Mouse (Mus musculus) Patski (cell line): ENCODE data around the gene Psmc5. TPM values are rescaled to one million over a fixed set of nuclear protein-coding genes. Genes with fewer than 3 reads are reported as not detected.
"Not testable (repeated sequence)": the region's sequence is repeated elsewhere in the genome, so short reads cannot be mapped to it uniquely, and the experiment has no call there.

Experiments used
- ATAC-seq: fragments of 100-300 bp; one replicate; pipeline ENCODE4 v1.8.0; 2021
- CTCF ChIA-PET: fragments of 350-600 bp; sonication (Branson Sonifier 250); formaldehyde crosslinking; loops from one replicate; lab custom pipeline; 2022; ENCODE audit warnings: inconsistent platforms; lab: Charles Lee
- POLR2A ChIA-PET: fragments of 350-600 bp; sonication (Branson Sonifier 250); formaldehyde crosslinking; loops from one replicate; lab custom pipeline; 2022; ENCODE audit warnings: antibody characterized with exemption, inconsistent platforms; lab: Charles Lee
- DNase-seq: peaks from one replicate; pipeline ENCODE4 v3.0.0-alpha.2; 2011; ENCODE audit warnings: low read depth, low spot score
- H3K27me3 ChIP-seq: fragments of 371-371 bp; one replicate; pipeline ENCODE4 v1.5.1; 2021
- CTCF ChIP-seq: fragments of 100-300 bp; IDR thresholded peaks from one replicate; pipeline ENCODE4 v1.5.1; 2021
- in situ Hi-C: fragments of 300-500 bp; cut with MboI; formaldehyde crosslinking; loops from 3 replicates; pipeline ENCODE4 v1.11.1; 2018; ENCODE audit warnings: low pct_unique_long_range_greater_than_20kb, mixed read lengths
- polyA plus RNA-seq: library from polyadenylated mRNA; unstranded; gene quantifications from one replicate; pipeline ENCODE4 v1.2.3, GENCODE M21; 2021

The Psmc5 gene
- polyA plus RNA-seq = 181 TPM

DNA sequence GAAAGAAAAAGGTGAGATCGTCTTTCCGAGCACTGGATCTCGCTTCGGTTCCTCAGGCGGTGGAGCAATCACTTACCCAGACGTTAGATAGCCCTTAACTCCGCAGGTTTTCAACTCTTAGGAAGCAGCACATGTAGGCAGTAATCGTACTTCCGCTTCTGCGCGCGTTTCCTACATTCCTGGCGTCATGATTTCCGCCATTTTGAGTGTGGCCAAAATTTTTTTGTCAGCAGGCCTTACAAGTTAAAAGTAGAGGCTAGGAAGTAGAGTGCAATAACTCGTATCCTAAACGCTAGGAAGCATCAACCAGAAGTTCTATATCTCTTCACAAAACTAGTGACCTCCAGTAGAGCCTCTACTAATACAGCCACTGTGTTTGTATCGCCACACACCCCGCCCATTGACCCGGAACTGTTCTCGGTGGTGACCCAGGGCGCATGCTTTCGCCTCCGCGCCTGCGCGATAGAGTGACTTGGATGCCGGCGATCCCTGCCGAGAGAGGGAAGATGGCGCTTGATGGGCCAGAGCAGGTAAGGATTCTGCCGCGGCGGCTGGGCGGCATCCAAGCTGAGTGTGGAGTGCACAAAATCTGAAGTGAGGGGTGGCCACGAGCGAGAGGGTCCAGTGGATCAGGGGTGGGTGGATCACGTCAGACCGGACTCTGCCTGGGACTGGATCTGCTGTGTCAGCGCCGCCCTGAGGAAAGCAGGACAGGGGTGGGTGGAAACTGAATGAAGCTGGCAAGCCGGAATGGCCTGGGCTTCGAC is at the start of gene Psmc5, which contains the start of gene Ftsj3:
Gene Psmc5 (plus strand): TSS at position 470 of the 767 bp plus-strand sequence.
Gene Ftsj3 (minus strand): TSS at position 395 of the 767 bp plus-strand sequence.
- ChIA-PET CTCF (interaction anchor here (0.9 to 1.7 kb wide), 6 partner anchors 10 to 111 kb away, joined by 3 to 7 read pairs (median 4); no protein-coding TSS in a partner anchor), POLR2A (interaction anchor here (1.2 kb wide), 1 partner anchor 15 kb away, joined by 8 read pairs; no protein-coding TSS in a partner anchor)
- no peak for TF ChIP-seq CTCF
- no peaks in the 10 kb centered on the region for H3K27me3 ChIP-seq
- peak; percentile 71 for DNase-seq
- ATAC-seq = peak; percentile 63
- in situ Hi-C loops = no loop called here

GRCm38 (mm10) chr11:106212771-106213170 is 43.2 kb upstream of the Psmc5 start:
- DNase-seq (no peak), ATAC-seq (no peak)
- H3K27me3 ChIP-seq = no peaks in the 10 kb centered on the region
- POLR2A ChIA-PET = no interaction called here
- TF ChIP-seq CTCF = no peak
- in situ Hi-C loops = no loop called here
- CTCF ChIA-PET = no interaction called here

DNA sequence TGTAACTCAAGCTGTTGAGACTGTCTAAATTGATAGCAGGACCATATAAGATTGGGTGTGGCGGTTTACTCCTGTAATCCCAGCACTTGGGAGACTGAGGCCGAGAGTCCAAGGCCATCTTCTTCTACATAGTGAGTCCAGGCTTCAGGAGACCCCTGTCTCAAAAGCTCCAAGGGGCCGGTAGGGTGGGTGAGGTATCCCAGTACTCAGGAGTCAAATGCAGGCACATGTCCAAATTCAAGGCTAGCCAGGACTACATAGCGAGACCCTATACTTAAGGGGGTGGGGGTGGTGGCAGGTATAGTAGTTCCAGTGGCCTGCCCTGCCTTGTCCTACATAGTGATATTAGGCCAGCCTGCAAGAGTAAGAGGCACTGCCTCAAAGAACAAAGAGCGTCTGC is 41.1 kb upstream of the Psmc5 start:
- no peaks in the 10 kb centered on the region for H3K27me3 ChIP-seq
- no peak for TF ChIP-seq CTCF
- ChIA-PET CTCF (no interaction called here), POLR2A (no interaction called here)
- no peak for ATAC-seq
- DNase-seq = no peak
- in situ Hi-C loops = no loop called here

- in situ Hi-C loops = no loop called here
- no peak for DNase-seq
- ATAC-seq = no peak
- no peaks in the 10 kb centered on the region for H3K27me3 ChIP-seq
- ChIA-PET POLR2A (no interaction called here), CTCF (no interaction called here)
- TF ChIP-seq CTCF = no peak
Observed at GRCm38 (mm10) chr11:106215450-106215859, 40.5 kb upstream of the Psmc5 start.

DNA sequence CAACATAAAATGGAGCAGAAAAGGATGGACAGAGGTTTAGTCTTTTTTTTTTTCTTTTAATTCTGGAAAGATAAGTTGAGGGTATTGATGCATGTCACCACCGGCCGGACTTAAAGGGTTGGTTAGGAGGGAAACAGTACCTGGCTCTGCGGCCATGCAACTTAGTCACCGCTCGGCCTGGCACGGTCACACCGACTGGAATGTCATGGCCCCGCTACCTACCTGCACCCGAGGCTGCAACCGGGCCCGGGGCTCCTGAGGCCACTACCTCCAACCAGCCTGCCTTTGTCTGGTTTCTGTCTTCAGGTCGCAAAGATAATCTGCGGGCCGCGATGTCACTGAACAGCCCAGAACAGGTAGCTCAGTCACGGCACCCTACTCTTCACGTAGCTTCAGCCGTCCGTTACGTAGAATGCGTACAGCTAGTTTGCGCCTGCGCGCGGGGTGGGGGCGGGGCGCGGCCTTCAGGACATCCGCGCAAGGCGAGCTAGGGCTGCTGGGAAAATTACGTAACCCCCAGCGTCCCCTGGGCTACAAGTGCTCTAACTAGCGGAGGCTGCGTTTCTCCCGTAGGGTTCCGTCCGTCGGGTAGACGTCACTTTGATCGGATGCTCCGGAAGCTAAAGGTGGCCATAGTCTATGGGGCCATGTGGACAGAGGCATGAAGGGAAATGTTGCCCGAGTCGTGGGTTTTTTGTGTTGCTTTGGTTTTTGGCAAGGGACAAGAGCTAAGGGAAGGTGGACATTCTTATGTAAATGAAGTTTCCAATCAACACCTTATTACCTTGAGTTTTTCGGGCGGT is 39.8 kb upstream of the Psmc5 start, which contains the start of gene Ccdc47:
Gene Ccdc47 (minus strand): TSS at position 418 of the 803 bp plus-strand sequence.
- DNase-seq (peak; percentile 96), ATAC-seq (peak; percentile 94)
- ChIA-PET CTCF (no interaction called here), POLR2A (no interaction called here)
- in situ Hi-C loops = no loop called here
- no peaks in the 10 kb centered on the region for H3K27me3 ChIP-seq
- TF ChIP-seq CTCF = no peak

- POLR2A ChIA-PET = interaction anchor here (0.7 to 0.8 kb wide), 2 partner anchors 10 to 56 kb away, joined by 3 read pairs; partner anchors contain the start of genes Gm10840 and Limd2
- CTCF ChIA-PET = no interaction called here
- in situ Hi-C loops = no loop called here
Observed at GRCm38 (mm10) chr11:106216730-106217490, 39.0 kb upstream of the Psmc5 start, which contains the start of gene Ddx42. Gene Ddx42 (plus strand): TSS chr11:106216926.

GRCm38 (mm10) chr11:106220603-106221002 is 35.4 kb upstream of the Psmc5 start:
- no peak for DNase-seq
- ChIA-PET CTCF (interaction anchor here (1.4 kb wide), 1 partner anchor 10 kb away, joined by 4 read pairs; no protein-coding TSS in a partner anchor), POLR2A (no interaction called here)
- in situ Hi-C loops = no loop called here
- TF ChIP-seq CTCF = no peak
- no peak for ATAC-seq
- H3K27me3 ChIP-seq = no peaks in the 10 kb centered on the region

More at GRCm38 (mm10) chr11:106216730-106217490, 39.0 kb upstream of the Psmc5 start, which contains the start of gene Ddx42:
- no peak for TF ChIP-seq CTCF
- H3K27me3 ChIP-seq = no peaks in the 10 kb centered on the region
- DNase-seq = peak; percentile 91
- peak; percentile 68 for ATAC-seq

DNA sequence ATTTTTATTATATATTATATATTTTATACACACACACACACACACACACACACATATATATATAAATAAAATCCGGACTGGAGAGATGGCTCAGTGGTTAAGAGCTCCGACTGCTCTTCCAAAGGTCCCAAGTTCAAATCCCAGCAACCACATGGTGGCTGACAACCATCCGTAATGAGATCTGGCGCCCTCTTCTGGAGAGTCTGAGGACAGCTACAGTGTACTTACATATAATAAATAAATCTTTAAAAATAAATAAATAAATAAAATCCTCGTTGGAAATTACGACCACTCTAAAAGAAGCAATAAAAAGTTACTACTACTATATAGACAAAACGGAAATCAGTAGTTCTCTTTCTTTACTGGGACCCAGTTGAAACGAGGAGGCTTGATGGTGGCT is 22.0 kb upstream of the Psmc5 start:
- ATAC-seq, DNase-seq, POLR2A ChIA-PET, H3K27me3 ChIP-seq, CTCF ChIA-PET, in situ Hi-C loops: not testable (repeated sequence)
- TF ChIP-seq CTCF = peak; percentile 65

- DNase-seq (no peak), ATAC-seq (no peak)
- POLR2A ChIA-PET = no interaction called here
- in situ Hi-C loops = no loop called here
- CTCF ChIA-PET = interaction anchor here (2.5 to 2.9 kb wide), 2 partner anchors 10 to 17 kb away, joined by 8 to 11 read pairs; no protein-coding TSS in a partner anchor
- no peaks in the 10 kb centered on the region for H3K27me3 ChIP-seq
- TF ChIP-seq CTCF = peak; percentile 65
Observed at GRCm38 (mm10) chr11:106246834-106247233, 9.1 kb upstream of the Psmc5 start.

DNA sequence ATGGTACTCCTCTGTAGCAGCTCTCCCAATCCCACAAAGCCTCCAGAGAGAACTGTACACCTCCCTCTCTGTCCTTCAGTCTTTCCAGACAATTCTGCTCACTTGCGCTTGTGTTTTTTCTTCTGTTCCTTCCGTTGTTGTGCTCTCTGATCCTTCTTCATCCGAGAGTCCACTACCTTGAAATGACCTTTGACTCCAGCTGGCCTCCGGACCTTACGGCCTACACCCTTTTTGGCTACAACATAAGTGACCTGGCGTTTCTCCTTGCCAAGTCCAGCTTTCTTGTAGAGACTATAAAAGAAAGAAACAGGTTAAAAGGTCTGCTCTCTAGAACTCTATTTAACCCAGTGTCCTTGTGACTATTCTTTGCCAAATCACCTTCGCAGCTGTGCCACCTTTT is 6.6 kb upstream of the Psmc5 start:
- no peak for DNase-seq
- ATAC-seq = no peak
- no peak for TF ChIP-seq CTCF
- ChIA-PET POLR2A (interaction anchor here (0.8 kb wide), 1 partner anchor 26 kb away, joined by 3 read pairs; no protein-coding TSS in a partner anchor), CTCF (no interaction called here)
- H3K27me3 ChIP-seq = no peaks in the 10 kb centered on the region
- in situ Hi-C loops = no loop called here
